Mouse (Mus musculus) stomach, postnatal 0 days (tissue): Measurements from ENCODE around the gene Ropn1l.

Experiments
- CTCF ChIP-seq: IDR thresholded peaks from 2 replicates; pipeline ENCODE4 v1.5.1; 2016; ENCODE audit warnings: antibody characterized with exemption, low read depth, mild to moderate bottlenecking, moderate library complexity
- EP300 ChIP-seq: optimal IDR thresholded peaks from 2 replicates; pipeline ENCODE3; 2016; ENCODE audit warnings: antibody characterized with exemption

GRCm38 (mm10) chr15:31487407-31487806 lies 33.9 kb upstream of the Ropn1l start:
- TF ChIP-seq CTCF: no peak
- TF ChIP-seq EP300: no peak
